Mouse (Mus musculus): Measurements from ENCODE around the gene Rnf225.
"Not testable (repeated sequence)": the region's sequence is repeated elsewhere in the genome, so short reads cannot be mapped to it uniquely, and the experiment has no call there.

Rnf225 gene

DNA sequence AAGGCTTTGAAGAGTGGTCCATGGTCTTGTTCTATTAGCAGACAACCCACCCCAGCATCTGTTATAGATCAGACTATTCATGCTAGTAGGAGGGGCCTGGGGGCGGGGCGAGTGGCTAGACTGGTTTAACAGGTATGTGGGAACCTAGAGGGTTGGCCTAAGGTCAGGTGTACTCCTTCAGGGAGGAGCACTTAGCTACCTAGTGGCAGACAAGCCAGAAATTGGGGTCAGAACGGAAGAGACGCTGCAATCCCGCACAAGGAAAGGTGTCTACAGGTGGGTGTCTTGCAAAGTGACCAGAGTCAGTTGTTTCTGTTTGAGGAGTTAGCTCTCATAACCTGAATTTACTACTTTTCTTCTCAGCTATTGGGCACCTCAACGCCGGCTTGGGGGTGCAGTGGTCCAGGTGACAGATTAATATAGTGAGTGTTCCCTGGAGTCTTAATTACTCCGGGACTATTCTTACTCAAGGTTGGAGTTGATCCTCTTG lies at the start of gene Rnf225:
Rnf225 (plus strand) TSS at position 226 of the 490 bp plus-strand sequence.
- ATAC-seq (ENCODE audit: insufficient number of reproducible peaks, low FRiP score, low TSS enrichment): no peak

GRCm38 (mm10) chr7:12880036-12880435 lies 47.2 kb upstream of the Rnf225 start:
- no peak for ATAC-seq (ENCODE audit: insufficient number of reproducible peaks, low FRiP score, low TSS enrichment)

DNA sequence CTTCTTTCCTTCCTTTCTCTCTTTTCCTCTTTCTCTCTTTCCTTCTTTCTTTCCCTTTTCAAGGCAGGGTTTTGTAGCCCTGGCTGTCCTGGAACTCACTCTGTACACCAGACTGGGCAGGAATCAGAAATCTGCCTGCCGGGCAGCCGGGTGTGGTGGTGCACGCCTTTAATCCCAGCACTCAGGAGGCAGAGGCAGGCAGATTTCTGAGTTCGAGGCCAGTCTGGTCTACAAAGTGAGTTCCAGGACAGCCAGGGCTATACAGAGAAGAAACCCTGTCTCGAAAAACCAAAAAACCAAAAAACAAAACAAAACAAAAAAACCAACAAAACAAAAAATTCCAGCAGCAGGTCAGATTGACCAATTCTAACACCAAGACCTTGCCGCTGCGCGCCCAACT lies 46.7 kb upstream of the Rnf225 start:
- ATAC-seq (ENCODE audit: insufficient number of reproducible peaks, low FRiP score, low TSS enrichment): not testable (repeated sequence)

GRCm38 (mm10) chr7:12880911-12881660 lies 46.1 kb upstream of the Rnf225 start, which contains the start of gene Zfp128:
Zfp128 (plus strand) TSS chr7:12881177.
- ATAC-seq (ENCODE audit: insufficient number of reproducible peaks, low FRiP score, low TSS enrichment): peak; percentile 100

DNA sequence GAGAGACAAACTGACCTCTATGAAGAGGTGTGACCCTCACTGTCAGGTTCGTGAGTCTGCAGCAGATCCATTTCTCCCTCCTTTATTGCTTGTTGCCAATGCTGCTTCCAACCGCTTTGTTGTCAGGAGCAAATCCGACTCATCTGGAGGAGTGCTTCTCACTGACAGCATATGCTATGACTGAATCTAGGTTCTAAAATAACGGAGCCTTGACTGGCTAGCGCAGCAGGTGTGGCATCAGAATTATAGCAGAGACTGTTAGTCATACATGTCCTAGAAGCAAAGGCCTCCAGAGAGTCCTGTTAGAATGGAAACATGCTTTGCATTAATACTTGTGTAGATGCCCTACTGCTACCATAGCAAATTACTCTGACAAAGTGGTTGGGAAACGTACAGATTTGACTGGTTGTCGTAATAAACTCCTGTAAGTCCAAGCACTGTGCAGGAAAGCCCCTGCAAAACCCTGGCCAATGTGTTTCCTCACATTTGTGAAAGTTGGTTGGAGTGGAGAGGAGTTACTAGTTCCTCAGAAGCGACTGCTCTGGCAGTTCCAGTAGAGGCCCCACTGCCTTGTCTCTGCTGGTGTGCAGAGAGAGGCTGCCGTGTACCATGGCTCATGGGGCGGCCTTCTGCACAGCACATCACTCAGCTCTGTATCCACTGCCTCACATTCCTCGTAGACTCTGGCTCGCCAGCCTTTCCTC lies 40.5 kb upstream of the Rnf225 start:
- no peak for ATAC-seq (ENCODE audit: insufficient number of reproducible peaks, low FRiP score, low TSS enrichment)

- ATAC-seq (ENCODE audit: insufficient number of reproducible peaks, low FRiP score, low TSS enrichment): no peak
Measured at GRCm38 (mm10) chr7:12887585-12887984, 39.6 kb upstream of the Rnf225 start.

DNA sequence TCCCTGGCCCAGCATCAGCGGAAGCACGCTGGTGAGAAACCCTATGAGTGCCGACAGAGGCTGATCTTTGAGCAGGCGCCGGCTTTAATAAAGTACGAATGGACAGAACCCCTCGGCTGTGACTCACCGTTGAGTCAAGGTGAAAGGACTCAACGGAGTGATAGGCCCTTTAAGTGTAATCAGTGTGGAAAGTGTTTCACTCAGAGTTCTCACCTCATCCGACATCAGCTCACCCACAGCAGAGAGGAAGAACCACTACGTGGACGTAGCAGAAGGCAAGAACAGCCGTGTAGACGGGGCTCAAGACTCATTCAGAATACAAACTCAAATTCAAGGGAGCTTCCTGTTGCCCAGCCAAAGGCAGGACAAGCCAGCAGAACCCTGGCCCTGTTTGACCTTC lies 36.3 kb upstream of the Rnf225 start:
- no peak for ATAC-seq (ENCODE audit: insufficient number of reproducible peaks, low FRiP score, low TSS enrichment)

- no peak for ATAC-seq (ENCODE audit: insufficient number of reproducible peaks, low FRiP score, low TSS enrichment)
Measured at GRCm38 (mm10) chr7:12891334-12891733, 35.9 kb upstream of the Rnf225 start.

- ATAC-seq (ENCODE audit: insufficient number of reproducible peaks, low FRiP score, low TSS enrichment): peak; percentile 100
Measured at GRCm38 (mm10) chr7:12897655-12898410, 29.4 kb upstream of the Rnf225 start, which contains the start of gene Zscan22. Zscan22 (plus strand) TSS chr7:12897815.

GRCm38 (mm10) chr7:12901517-12901916 lies 25.7 kb upstream of the Rnf225 start:
- no peak for ATAC-seq (ENCODE audit: insufficient number of reproducible peaks, low FRiP score, low TSS enrichment)

DNA sequence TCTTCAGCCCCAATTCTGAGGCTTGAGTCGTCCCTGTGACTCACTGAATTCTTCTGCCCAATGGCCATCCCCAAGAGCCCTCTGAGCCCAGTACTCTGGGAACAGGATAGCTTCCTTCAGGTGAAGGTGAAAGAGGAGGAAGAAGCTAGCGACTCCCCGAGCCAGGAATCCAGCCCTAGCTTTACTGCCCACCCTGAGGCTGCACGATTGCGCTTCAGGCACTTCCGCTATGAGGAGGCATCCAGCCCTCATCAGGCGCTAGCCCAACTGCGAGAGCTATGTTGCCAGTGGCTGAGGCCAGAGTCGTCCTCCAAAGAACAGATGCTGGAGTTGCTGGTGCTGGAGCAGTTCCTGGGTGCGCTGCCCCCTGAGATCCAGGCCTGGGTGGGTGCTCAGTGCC lies 23.6 kb upstream of the Rnf225 start:
- ATAC-seq (ENCODE audit: insufficient number of reproducible peaks, low FRiP score, low TSS enrichment): no peak

DNA sequence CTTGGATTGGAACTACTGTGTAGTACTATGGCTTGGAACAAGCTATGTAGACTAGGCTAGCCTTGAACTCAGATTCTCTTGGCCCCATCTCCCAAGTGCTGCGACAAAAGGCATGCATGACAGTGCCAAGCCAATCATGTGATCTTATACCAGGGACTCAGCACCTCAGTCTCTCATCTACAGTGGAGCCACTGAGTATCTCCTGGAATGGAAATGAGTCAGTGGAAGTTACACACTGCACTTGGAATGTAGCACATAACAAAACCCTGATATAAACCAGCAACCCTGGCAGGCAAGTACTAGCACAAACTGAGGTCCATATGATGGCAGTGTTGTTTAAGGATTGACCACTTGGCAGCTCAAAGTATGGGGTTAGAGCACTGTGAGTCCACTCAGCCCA lies 22.1 kb upstream of the Rnf225 start:
- no peak for ATAC-seq (ENCODE audit: insufficient number of reproducible peaks, low FRiP score, low TSS enrichment)

DNA sequence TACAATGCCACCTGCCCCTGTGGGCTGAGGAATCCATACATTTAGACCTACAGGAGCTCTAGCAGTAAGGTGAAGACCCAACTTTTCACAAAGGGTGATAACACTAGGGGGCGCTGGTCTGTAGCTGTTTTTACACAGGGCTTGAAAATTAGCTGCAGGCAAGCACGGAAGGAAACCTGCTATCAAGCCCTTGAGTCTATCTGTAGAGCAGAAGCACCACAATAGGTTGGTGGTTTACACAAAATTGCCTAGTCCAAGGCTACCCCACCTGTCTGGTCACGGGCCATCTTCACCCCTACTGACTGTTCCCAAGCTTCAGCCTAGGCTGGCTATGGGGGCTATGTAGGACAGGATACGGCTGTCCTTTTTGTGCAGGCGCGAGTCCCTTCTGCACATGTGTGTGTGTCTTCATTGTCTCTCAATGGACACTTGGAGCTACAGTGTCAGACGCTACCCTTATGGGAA lies 17.7 kb upstream of the Rnf225 start:
- 0 out of 2 replicates have a peak, but pooled peaks have one; percentile 40 for ATAC-seq (ENCODE audit: insufficient number of reproducible peaks, low FRiP score, low TSS enrichment)

DNA sequence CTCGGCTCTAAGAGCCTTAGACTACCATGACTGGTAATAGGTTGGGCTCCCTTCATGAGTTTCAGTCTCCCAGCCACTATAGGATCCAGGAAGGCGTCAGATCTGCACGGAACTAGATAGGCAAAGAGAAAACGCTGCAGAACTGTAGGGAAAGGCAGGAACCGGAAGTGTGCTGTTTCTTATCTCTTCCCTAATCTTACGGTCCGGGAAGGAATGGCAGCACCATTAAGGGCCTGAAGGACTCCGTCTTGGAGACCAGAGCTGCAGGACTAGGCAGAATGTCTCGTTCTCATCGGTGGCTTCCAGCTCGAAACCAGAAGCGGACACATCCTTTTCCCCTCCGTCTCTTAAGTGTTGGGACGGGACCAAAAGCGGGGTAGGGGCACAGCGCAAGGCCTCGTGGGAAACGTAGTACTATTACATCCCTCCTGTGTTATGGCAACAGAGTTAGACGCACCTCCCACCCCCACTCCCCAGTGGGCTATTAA lies 17.0 kb upstream of the Rnf225 start:
- peak; percentile 69; the same call in 1 of the 2 replicates for ATAC-seq (ENCODE audit: insufficient number of reproducible peaks, low FRiP score, low TSS enrichment)

DNA sequence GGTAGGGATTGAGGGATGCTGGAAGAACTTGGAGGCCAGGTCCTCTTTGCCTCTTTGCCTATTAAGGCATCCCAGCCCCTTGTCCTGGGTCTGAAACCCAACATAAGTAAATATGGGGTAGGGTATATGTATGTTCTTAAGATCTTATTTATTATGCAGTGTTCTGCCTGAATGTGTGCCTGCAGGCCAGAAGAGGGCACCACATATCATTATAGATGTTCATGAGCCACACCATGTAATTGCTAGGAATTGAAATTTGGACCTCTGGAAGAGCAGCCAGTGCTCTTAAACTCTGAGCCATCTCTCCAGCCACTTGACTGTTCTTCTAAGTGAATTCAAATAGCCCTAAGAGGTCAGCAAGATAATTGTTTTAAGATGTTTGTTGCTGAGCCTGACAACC lies 13.7 kb upstream of the Rnf225 start:
- no peak for ATAC-seq (ENCODE audit: insufficient number of reproducible peaks, low FRiP score, low TSS enrichment)

DNA sequence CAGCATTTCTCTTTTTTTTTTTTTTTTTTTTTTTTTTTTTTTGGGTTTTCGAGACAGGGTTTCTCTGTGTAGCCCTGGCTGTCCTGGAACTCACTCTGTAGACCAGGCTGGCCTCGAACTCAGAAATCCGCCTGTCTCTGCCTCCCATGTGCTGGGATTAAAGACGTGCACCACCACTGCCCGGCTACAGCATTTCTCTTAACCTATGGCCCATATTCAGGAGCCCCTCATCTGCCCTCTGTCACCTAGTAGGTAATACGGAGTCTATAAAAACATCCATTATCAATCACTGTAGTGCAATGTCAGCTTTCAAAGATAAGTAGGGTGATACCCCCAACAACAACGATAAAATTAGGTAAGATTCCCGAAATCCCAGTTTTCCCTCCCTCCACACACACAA lies 6.7 kb upstream of the Rnf225 start:
- not testable (repeated sequence) for ATAC-seq (ENCODE audit: insufficient number of reproducible peaks, low FRiP score, low TSS enrichment)

DNA sequence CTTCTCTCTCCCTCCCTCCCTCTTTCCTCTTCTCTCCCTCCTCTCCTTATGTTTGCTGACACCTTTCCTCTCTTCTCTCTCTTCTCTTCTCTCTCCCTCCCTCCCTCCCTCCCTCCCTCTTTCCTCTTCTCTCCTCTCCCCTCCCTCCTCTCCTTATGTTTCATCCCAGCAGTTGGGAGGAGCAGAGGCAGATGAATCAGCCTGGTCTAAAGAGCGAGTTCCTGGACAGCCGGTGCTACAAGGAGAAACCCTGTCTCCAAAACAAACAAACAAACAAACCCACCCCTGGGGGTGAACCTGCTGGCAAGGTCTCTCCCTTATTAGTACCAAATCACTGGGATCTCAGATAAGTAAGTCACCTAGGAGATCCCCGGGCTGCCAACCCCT lies 5.9 kb upstream of the Rnf225 start:
- ATAC-seq (ENCODE audit: insufficient number of reproducible peaks, low FRiP score, low TSS enrichment): peak; percentile 48

GRCm38 (mm10) chr7:12921705-12922465 lies 5.3 kb upstream of the Rnf225 start, which contains the start of gene Rps5:
Rps5 (plus strand) TSS chr7:12922290.
- peak; percentile 93 for ATAC-seq (ENCODE audit: insufficient number of reproducible peaks, low FRiP score, low TSS enrichment)

DNA sequence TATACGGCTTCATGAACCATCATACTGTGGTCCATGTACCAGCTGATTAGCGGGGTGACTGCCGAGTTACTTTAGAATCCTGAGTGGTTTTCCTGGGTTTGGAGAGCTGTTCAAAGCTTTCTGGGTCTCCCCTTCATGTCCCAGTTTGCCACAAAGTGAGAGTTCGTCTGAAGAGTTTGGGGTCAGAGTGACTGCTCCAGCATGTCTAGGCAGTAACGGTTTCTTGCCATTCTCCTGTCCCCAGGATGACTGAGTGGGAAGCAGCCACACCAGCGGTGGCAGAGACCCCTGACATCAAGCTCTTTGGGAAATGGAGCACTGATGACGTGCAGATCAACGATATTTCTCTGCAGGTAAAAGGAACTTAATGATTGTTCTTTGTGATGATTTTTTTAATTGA lies 4.5 kb upstream of the Rnf225 start:
- ATAC-seq (ENCODE audit: insufficient number of reproducible peaks, low FRiP score, low TSS enrichment): no peak

GRCm38 (mm10) chr7:12926316-12926715 lies 900 bp upstream of the Rnf225 start:
- ATAC-seq (ENCODE audit: insufficient number of reproducible peaks, low FRiP score, low TSS enrichment): no peak
